Mouse (Mus musculus): ENCODE results near the gene Nrip2. TPM values are rescaled to one million over a fixed set of nuclear protein-coding genes. Genes with fewer than 3 reads are reported as not detected.
A peak's percentile ranks its signal among the peaks of the same experiment; 100 is the strongest.

The Nrip2 gene
- polyA plus RNA-seq, 1 experiment from 2014 or later, result 1.4 TPM

DNA sequence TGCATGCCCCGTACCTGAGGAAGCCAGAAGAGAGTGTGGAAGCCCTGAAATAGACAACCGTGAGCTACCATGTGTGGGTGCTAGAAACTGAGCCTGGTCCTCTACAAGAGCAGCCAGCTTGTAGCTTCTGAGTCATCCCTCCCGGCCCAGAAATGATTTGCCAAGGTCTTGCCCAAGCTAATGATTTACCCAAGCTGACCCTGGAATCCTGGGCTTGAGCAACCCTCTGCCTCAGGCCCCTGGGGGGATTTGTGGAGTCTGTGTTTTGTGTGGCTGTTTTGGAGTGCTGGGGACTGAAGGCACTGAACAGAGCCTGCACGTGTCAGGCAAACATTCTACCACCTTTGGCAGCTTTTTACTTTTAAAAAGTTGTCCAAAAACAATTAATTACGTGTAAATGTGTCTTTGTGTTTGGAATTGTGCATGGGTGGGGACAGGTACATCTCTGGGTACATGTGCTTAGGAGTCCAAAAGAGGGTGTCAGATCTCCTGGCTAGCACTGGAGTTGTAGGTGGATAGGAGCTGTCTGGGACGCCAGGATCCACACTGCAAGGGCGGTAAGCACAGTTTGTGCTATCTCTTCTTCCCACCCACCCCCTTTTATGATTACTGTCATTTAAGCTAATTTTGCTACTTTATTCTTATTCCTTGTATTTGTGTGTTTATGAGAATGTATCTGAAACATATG, 1.4 kb upstream of the Nrip2 start:
- peak overlapping the region; percentile 47 for H3K27ac ChIP-seq
- peaks cover 3% of the 10 kb centered on the region; the same call in 1 of the 2 replicates for H3K4me1 ChIP-seq (replicated peaks)
- H3K9ac ChIP-seq, result no peak overlapping the region
- DNase-seq (no peak), ATAC-seq (ENCODE audit: low read depth) (peak; percentile 55)
- no peaks in the 10 kb centered on the region for H3K36me3 ChIP-seq
- H3K4me3 ChIP-seq (replicated peaks), result no peak overlapping the region
- H3K4me2 ChIP-seq, result no peak overlapping the region
- H3K27me3 ChIP-seq, result no peaks in the 10 kb centered on the region
- 51% methylated on average over 7 of the region's 7 CpGs for WGBS (ENCODE audit: insufficient replicate concordance)
- no peaks in the 10 kb centered on the region for H3K9me3 ChIP-seq (replicated peaks)

DNA sequence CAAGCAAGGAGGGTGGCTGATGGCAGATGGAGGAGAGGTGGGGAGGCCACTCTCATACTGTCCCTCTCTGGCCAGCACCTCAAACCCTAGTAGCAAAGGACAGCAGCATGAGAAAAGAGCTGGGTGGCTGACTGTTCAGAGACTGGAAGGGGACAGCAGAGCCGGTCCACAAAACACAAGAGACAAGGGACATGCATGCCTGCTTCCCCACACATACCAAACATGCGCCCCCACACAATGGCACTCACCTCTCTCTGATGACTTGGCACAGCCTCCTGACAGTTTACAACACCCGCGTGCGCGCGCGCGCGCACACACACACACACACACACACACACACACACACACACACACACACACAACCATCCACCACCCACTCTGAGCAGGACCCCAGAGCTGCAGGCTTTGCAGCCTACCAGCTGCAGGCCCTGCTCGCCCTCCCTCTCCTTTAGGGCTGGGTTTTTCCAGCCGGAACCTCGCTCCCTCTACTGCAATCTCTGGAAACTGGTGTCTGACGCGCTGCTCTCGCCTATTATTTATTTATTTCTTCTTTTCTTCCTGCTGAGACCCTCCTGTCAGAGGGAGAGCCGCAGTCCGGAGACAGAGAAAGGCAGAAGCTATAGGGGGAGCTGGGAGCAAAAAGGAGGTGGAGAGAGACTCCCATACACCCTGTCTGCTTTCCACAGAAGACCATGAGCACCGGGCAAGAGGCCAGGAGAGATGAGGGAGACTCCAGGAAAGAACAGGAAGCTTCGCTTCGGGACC, 507 bp downstream of the Nrip2 start:
- DNase-seq (no peak), ATAC-seq (ENCODE audit: low read depth) (0 out of 2 replicates have a peak, but pooled peaks have one; percentile 19)
- no peaks in the 10 kb centered on the region for H3K36me3 ChIP-seq
- no peaks in the 10 kb centered on the region for H3K9me3 ChIP-seq (replicated peaks)
- H3K4me3 ChIP-seq (replicated peaks), result no peak overlapping the region; the same call in 1 of the 2 replicates
- H3K27me3 ChIP-seq, result no peaks in the 10 kb centered on the region
- H3K4me1 ChIP-seq (replicated peaks), result peaks cover 3% of the 10 kb centered on the region; the same call in 1 of the 2 replicates
- H3K9ac ChIP-seq, result 0 out of 2 replicates have a peak overlapping the region, but pooled peaks have one; percentile 26
- H3K27ac ChIP-seq, result no peak overlapping the region
- peak overlapping the region; percentile 32 for H3K4me2 ChIP-seq
- WGBS (ENCODE audit: insufficient replicate concordance), result 60% methylated on average over 20 of the region's 21 CpGs

DNA sequence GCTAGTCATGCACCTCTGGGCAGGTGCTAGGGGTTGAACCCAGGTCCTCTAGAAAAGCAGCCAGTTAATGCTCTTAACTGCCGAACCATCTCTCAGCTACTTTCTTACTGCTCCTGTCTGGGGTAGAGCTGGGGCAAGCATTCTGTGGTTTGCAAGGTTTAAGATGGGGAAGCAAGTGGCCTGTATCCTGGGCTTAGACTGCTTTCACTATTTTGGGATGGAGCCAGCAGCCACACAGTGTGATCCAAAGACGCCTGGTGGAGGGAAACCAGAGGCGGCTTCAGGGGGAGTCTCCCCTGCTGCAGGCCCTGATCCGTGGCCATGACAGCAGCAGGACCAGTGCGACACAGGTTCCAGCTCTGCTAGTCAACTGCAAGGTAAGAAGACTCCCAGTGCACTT, 5.6 kb downstream of the Nrip2 start:
- ATAC-seq (ENCODE audit: low read depth) (no peak), DNase-seq (no peak)
- 57% methylated on average over 5 of the region's 5 CpGs for WGBS (ENCODE audit: insufficient replicate concordance)

DNA sequence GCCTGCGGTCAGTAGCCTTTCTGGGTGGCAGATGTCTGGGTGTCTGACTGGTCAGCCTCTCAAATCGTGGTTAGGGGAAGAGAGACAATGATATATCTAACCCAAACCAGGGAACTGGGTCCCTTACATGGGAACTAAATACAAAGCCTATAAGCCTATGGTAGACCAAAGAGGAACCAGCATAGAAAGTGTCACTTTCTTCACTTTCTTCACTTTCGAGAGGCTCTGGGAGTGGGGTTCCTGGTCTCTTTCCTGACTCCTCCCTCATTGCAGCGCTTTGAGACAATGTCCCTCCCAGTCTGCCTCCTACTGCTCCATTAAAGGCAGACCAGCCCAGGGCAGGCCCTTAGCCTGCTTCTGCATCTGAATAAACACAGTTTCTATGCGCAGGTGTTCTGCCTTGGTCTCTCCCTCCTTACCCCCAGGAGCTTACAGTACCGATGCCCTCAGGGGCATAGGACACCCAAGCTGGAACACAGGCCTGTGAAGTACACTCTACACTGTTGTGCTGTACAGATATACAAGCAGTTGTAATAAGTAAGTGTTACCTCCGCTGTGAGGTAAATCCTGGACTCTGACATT, 9.5 kb downstream of the Nrip2 start:
- Histone ChIP-seq H3K4me2 (no peak overlapping the region), H3K36me3 (peaks cover 63% of the 10 kb centered on the region), H3K9ac (no peak overlapping the region), H3K4me3 (replicated peaks) (no peak overlapping the region), H3K9me3 (replicated peaks) (no peaks in the 10 kb centered on the region), H3K27ac (no peak overlapping the region), H3K4me1 (replicated peaks) (no peaks in the 10 kb centered on the region), H3K27me3 (no peaks in the 10 kb centered on the region)
- ATAC-seq (ENCODE audit: low read depth) (no peak), DNase-seq (no peak)
- WGBS (ENCODE audit: insufficient replicate concordance), result 80% methylated on average over 7 of the region's 7 CpGs

More for the DNA sequence above, 5.6 kb downstream of the Nrip2 start:
- Histone ChIP-seq H3K4me3 (replicated peaks) (no peak overlapping the region), H3K36me3 (peaks cover 26% of the 10 kb centered on the region), H3K27ac (no peak overlapping the region), H3K27me3 (no peaks in the 10 kb centered on the region), H3K9ac (no peak overlapping the region), H3K4me1 (replicated peaks) (no peaks in the 10 kb centered on the region), H3K9me3 (replicated peaks) (no peaks in the 10 kb centered on the region), H3K4me2 (no peak overlapping the region)

DNA sequence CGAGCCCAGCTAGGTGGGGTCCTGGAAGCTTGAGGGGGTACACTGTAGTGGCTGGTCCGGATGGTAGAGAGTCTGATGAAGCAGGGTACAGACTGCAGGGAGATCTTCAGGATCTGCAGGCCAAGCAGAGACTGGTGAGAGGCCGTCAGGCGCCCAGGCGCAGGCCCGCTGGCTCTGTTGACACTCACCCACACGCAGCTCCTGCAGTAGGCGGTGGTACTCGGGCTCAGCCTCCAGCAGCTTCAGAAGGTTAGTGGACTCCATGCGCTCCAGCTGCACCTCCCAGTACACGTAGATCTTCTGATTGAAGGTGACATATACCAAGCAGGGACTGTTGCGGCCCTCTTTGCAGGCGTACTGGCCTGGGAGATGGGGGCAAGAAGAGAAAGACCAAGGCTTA, 11.2 kb downstream of the Nrip2 start:
- H3K4me3 ChIP-seq (replicated peaks), result no peak overlapping the region
- no peaks in the 10 kb centered on the region for H3K9me3 ChIP-seq (replicated peaks)
- H3K9ac ChIP-seq, result no peak overlapping the region
- H3K27ac ChIP-seq, result no peak overlapping the region
- H3K36me3 ChIP-seq, result peaks cover 74% of the 10 kb centered on the region
- no peak for ATAC-seq (ENCODE audit: low read depth)
- no peak overlapping the region for H3K4me2 ChIP-seq
- no peaks in the 10 kb centered on the region for H3K27me3 ChIP-seq
- WGBS (ENCODE audit: insufficient replicate concordance), result 87% methylated on average over 13 of the region's 13 CpGs
- H3K4me1 ChIP-seq (replicated peaks), result no peaks in the 10 kb centered on the region
- no peak for DNase-seq

DNA sequence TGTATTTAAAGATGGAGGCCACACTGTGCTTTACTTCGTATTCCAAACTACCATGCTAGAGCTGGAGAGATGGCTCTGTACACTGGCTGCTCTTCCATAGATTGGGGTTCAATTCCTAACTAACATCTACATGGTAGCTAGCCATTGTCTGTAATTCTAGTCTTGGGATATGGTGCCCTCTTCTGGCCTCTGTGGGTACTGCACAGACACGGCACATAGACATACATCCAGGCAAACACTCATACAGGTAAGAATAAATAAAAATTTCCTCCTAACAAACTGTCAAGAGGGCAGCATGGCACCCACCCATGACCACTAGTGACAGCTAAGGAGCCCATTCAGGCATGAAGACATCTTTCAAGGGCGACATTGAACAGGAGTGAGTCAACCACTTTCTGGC, 12.0 kb downstream of the Nrip2 start:
- H3K36me3 ChIP-seq, result peaks cover 80% of the 10 kb centered on the region
- no peak overlapping the region for H3K9ac ChIP-seq
- DNase-seq (peak; percentile 53), ATAC-seq (ENCODE audit: low read depth) (peak; percentile 24; the same call in 1 of the 2 replicates)
- no peaks in the 10 kb centered on the region for H3K9me3 ChIP-seq (replicated peaks)
- H3K4me3 ChIP-seq (replicated peaks), result no peak overlapping the region
- no peak overlapping the region for H3K4me2 ChIP-seq
- no peaks in the 10 kb centered on the region for H3K27me3 ChIP-seq
- H3K4me1 ChIP-seq (replicated peaks), result no peaks in the 10 kb centered on the region
- 21% methylated on average over 3 of the region's 3 CpGs for whole genome bisulfite sequencing (ENCODE audit: insufficient replicate concordance)
- H3K27ac ChIP-seq, result no peak overlapping the region

DNA sequence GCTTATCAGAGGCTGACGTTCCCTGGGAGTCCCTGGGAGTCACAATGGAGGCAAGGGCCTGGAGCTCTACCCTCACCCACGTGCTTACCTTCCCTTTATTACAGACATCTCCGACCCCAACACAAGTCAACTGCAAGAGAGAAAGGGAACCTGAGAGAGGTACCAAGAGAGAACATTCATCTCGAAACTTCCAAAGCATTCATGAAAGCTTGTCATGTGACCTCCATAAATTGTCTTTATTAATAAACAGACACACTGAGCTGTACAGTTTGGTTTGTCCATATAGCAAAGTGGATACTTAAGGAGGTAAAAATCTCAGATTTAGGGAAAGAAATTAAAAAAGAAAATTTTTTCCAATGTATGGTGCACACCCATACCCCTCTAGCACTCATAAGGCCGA, 17.1 kb downstream of the Nrip2 start:
- H3K36me3 ChIP-seq, result peaks cover 50% of the 10 kb centered on the region
- no peak overlapping the region for H3K4me2 ChIP-seq
- H3K9me3 ChIP-seq (replicated peaks), result no peaks in the 10 kb centered on the region
- H3K4me1 ChIP-seq (replicated peaks), result peaks cover 11% of the 10 kb centered on the region
- ATAC-seq (ENCODE audit: low read depth) (no peak), DNase-seq (no peak)
- H3K27me3 ChIP-seq, result no peaks in the 10 kb centered on the region
- H3K27ac ChIP-seq, result no peak overlapping the region
- no peak overlapping the region for H3K4me3 ChIP-seq (replicated peaks)
- WGBS (ENCODE audit: insufficient replicate concordance), result 86% methylated on average over 5 of the region's 5 CpGs
- H3K9ac ChIP-seq, result no peak overlapping the region

DNA sequence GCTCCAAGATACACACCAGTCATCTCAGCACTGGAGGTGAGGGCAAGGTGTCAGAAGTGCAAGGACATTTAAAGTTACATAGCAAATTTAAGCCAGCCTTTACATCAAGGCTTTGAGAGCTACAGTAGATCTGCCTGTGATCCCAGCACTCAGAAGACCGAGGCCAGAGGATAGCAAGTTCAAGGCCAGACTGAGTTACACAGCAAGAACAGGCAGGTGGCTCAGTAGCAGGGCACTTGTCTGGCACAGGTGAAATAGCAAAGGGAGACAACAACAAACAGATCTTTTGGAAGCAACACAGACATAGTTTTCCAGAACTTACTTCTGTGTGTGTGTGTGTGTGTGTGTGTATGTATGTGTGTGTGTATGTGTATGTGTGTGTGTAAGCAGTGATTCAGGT, 19.0 kb downstream of the Nrip2 start:
- H3K4me3 ChIP-seq (replicated peaks), result no peak overlapping the region
- H3K36me3 ChIP-seq, result peaks cover 31% of the 10 kb centered on the region
- 66% methylated on average over 1 of the region's 1 CpGs for WGBS (ENCODE audit: insufficient replicate concordance)
- no peak overlapping the region for H3K9ac ChIP-seq
- DNase-seq (no peak), ATAC-seq (ENCODE audit: low read depth) (no peak)
- H3K27ac ChIP-seq, result no peak overlapping the region
- no peaks in the 10 kb centered on the region for H3K27me3 ChIP-seq
- H3K4me2 ChIP-seq, result no peak overlapping the region
- H3K4me1 ChIP-seq (replicated peaks), result peaks cover 24% of the 10 kb centered on the region
- no peaks in the 10 kb centered on the region for H3K9me3 ChIP-seq (replicated peaks)

DNA sequence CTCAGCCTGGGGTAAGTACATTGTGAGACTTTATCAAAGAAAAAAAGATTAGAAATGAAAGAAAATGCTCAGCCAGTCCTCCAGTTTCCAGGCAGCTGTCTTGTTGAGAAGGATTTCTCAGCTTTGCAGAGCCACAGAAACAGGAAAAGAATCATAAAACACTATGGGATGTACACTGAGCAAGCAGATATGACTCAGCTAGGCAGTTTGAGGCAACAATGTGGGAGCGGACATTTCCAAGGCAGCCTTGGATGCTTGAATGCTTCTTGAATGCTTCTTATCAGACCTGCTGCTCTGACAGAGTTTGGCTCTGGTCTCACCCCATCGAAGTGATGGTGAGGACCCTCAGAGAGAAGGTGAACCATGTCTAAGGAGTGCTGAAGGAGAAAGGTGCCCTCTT, 21.9 kb downstream of the Nrip2 start:
- WGBS (ENCODE audit: insufficient replicate concordance), result 51% methylated on average over 2 of the region's 2 CpGs
- H3K9ac ChIP-seq, result peak overlapping the region; percentile 27; the same call in 1 of the 2 replicates
- no peak overlapping the region for H3K4me2 ChIP-seq
- no peaks in the 10 kb centered on the region for H3K27me3 ChIP-seq
- no peaks in the 10 kb centered on the region for H3K9me3 ChIP-seq (replicated peaks)
- DNase-seq (no peak), ATAC-seq (ENCODE audit: low read depth) (no peak)
- H3K4me1 ChIP-seq (replicated peaks), result peaks cover 40% of the 10 kb centered on the region
- no peak overlapping the region for H3K4me3 ChIP-seq (replicated peaks)
- H3K36me3 ChIP-seq, result peaks cover 11% of the 10 kb centered on the region
- H3K27ac ChIP-seq, result no peak overlapping the region

DNA sequence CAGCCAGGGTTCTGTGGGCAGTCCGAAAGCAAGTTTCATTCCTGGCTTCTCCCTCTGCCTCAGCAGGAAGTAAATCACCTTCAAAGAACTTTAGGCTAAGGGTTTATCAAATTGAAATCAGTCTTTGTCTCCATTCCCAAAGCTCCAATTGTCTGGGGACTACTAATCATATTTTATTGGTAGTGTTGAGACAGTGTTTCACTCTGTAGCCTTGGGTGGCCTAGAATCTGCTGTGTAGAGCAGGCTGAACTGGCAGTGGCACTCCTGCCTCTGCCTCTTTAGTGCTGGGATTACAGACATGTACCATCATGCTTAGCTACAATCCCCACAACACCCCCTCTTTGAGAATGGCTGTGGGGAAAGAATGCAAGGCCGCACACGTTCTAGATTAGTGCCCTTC, 22.4 kb downstream of the Nrip2 start:
- Histone ChIP-seq H3K27me3 (no peaks in the 10 kb centered on the region), H3K4me3 (replicated peaks) (no peak overlapping the region), H3K4me1 (replicated peaks) (peaks cover 40% of the 10 kb centered on the region), H3K4me2 (no peak overlapping the region), H3K36me3 (peaks cover 10% of the 10 kb centered on the region), H3K9me3 (replicated peaks) (no peaks in the 10 kb centered on the region), H3K27ac (no peak overlapping the region), H3K9ac (no peak overlapping the region)
- DNase-seq (no peak), ATAC-seq (ENCODE audit: low read depth) (no peak)
- WGBS (ENCODE audit: insufficient replicate concordance), result 81% methylated on average over 3 of the region's 3 CpGs

DNA sequence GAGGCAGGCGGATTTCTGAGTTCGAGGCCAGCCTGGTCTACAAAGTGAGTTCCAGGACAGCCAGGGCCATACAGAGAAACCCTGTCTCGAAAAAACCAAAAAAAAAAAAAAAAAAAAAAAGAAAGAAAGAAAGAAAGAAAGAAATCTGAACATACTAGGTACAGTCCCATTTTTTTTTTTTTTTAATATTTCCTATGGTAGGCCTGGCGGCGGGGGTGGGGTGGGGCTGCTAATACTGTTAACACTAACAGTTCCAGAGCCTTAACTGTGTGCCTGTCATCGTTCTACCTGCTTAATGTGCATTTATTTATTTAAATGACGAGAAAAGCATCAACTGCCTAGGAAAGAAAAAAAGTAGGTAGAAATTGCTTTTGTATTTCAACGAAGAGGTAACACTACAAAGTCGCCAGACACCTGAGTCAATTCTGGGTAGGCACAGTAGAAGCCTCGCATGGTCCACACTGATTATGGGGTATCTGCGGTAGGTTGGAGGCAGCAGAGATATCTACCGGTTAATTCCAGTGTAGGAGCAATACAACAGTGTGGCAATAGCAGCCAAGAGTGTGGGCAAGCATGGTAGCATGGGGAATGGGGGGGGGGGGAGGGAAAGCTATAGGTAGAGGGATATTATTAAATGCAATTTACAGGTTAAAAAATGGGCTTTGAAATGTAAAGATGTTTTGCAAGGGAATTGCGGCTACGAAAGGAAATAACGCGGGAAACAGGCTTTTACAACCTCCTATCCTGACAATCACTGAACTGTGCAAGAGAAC, 24.6 kb downstream of the Nrip2 start:
- Histone ChIP-seq H3K4me2 (peak overlapping the region; percentile 80), H3K36me3 (peaks cover 17% of the 10 kb centered on the region), H3K27me3 (no peaks in the 10 kb centered on the region), H3K4me1 (replicated peaks) (peaks cover 33% of the 10 kb centered on the region), H3K27ac (peak overlapping the region; percentile 93), H3K9ac (peak overlapping the region; percentile 79), H3K4me3 (replicated peaks) (peak overlapping the region; percentile 74), H3K9me3 (replicated peaks) (no peaks in the 10 kb centered on the region)
- 16% methylated on average over 16 of the region's 16 CpGs for WGBS (ENCODE audit: insufficient replicate concordance)
- DNase-seq, result peak; percentile 55
- ATAC-seq (ENCODE audit: low read depth), result peak; percentile 81
